Mouse (Mus musculus): ENCODE results near the gene Ncor2. TPM values are rescaled to one million over a fixed set of nuclear protein-coding genes. Genes with fewer than 3 reads are reported as not detected.
A peak's percentile ranks its signal among the peaks of the same experiment; 100 is the strongest.

Ncor2 gene
- polyA plus RNA-seq, 1 experiment from 2014 or later, result 17.0 TPM

DNA sequence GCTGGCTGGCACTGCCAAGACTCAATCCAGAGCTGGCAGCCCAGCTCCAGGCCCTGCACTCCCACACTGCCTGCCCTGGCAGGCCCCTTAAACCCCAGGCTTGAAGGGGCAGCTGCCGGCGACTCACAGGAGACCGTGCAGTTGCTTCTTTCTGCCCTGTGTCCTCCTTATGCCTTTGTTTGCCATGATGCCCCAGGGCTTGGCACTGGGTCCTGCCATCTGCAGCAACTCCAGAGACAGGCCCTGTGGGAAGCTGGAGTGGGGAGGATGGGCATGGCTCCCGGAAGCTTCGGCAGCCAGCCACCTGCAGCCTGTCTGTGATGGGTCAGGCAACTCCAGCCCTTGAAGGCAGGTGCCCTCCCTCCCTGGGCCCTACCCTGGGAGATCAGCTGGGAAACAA lies 24.0 kb downstream of the Ncor2 start:
- no peak overlapping the region for H3K9ac ChIP-seq

DNA sequence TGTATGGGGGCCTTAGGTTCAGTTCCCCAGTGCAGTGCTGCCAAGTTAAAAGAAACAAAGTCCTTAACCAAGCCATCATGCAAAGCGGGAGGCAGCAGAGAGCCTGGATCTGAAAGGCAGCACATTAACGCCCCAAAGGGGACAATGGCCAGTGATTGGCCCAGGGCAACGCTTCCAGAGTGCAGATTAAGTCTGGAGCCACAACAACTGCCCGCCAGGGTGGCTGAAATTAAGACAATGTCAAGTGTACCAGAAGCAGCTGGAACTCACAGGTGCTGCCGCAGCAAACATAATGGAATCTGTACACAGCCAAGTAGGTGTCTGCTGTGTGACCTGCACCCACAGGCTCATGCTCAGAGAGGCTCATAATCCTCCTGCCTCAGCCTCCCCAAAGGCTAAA lies 24.8 kb downstream of the Ncor2 start:
- Histone ChIP-seq H3K27me3 (replicated peaks) (no peaks in the 10 kb centered on the region), H3K9ac (no peak overlapping the region), H3K36me3 (no peaks in the 10 kb centered on the region), H3K4me1 (replicated peaks) (peaks cover 93% of the 10 kb centered on the region), H3K4me3 (no peak overlapping the region), H3K27ac (ENCODE audit: poor library complexity, severe bottlenecking) (0 out of 2 replicates have a peak overlapping the region, but pooled peaks have one; percentile 9), H3K9me3 (replicated peaks) (no peaks in the 10 kb centered on the region), H3K4me2 (no peak overlapping the region)
- ATAC-seq (ENCODE audit: insufficient number of reproducible peaks, low FRiP score), result no peak
- WGBS, result 60% methylated on average over 5 of the region's 5 CpGs

More for the DNA sequence above, 24.0 kb downstream of the Ncor2 start:
- H3K4me2 ChIP-seq, result no peak overlapping the region
- no peak overlapping the region for H3K4me3 ChIP-seq
- H3K36me3 ChIP-seq, result no peaks in the 10 kb centered on the region
- H3K27me3 ChIP-seq (replicated peaks), result no peaks in the 10 kb centered on the region
- no peaks in the 10 kb centered on the region for H3K9me3 ChIP-seq (replicated peaks)
- no peak overlapping the region for H3K27ac ChIP-seq (ENCODE audit: poor library complexity, severe bottlenecking)
- WGBS, result 69% methylated on average over 5 of the region's 5 CpGs
- ATAC-seq (ENCODE audit: insufficient number of reproducible peaks, low FRiP score), result no peak
- peaks cover 93% of the 10 kb centered on the region for H3K4me1 ChIP-seq (replicated peaks)

DNA sequence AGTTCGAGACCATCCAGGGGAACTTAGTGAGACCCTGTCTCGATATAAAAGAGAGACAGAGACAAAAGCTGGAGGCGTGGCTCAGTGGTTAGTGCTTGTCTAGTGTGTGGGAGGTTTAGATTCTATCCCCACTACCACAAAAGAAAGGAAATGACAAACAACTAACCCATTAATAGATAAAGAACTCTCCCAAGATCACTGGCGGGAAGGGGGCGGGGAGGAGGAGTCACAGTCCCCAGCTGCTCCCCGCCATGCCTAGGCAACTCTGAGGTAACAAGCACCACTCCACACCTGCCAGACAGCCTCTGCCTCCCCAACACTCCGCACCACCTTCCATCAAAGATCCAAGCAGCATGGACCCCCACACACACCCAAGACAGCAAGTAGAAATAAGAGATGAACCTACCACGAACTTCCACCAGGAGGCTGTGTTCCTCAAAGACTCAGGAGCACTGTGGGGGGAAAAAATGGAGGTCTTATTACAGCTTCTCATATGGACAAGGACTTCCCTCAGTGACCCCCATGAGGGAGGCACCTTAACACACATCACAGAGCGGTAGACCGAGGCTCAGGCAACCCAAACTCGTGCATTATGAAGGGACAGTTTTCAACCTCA lies 25.7 kb downstream of the Ncor2 start:
- no peak overlapping the region for H3K4me3 ChIP-seq
- H3K9ac ChIP-seq, result no peak overlapping the region
- H3K36me3 ChIP-seq, result no peaks in the 10 kb centered on the region
- H3K4me2 ChIP-seq, result no peak overlapping the region
- no peaks in the 10 kb centered on the region for H3K9me3 ChIP-seq (replicated peaks)
- H3K27me3 ChIP-seq (replicated peaks), result no peaks in the 10 kb centered on the region
- WGBS, result 83% methylated on average over 11 of the region's 11 CpGs
- ATAC-seq (ENCODE audit: insufficient number of reproducible peaks, low FRiP score), result no peak
- peaks cover 93% of the 10 kb centered on the region for H3K4me1 ChIP-seq (replicated peaks)
- peak overlapping the region; percentile 83; the same call in 1 of the 2 replicates for H3K27ac ChIP-seq (ENCODE audit: poor library complexity, severe bottlenecking)

GRCm38 (mm10) chr5:125151872-125152534 lies 27.0 kb downstream of the Ncor2 start:
- no peaks in the 10 kb centered on the region for H3K27me3 ChIP-seq (replicated peaks)
- peaks cover 93% of the 10 kb centered on the region for H3K4me1 ChIP-seq (replicated peaks)
- peak; percentile 33; the same call in 1 of the 2 replicates for ATAC-seq (ENCODE audit: insufficient number of reproducible peaks, low FRiP score)
- peak overlapping the region; percentile 40 for H3K4me2 ChIP-seq
- H3K4me3 ChIP-seq, result no peak overlapping the region
- H3K9ac ChIP-seq, result peak overlapping the region; percentile 44
- H3K27ac ChIP-seq (ENCODE audit: poor library complexity, severe bottlenecking), result peak overlapping the region; percentile 83
- WGBS, result 18% methylated on average over 17 of the region's 17 CpGs
- no peaks in the 10 kb centered on the region for H3K36me3 ChIP-seq
- H3K9me3 ChIP-seq (replicated peaks), result no peaks in the 10 kb centered on the region

GRCm38 (mm10) chr5:125150951-125151564 lies 28.0 kb downstream of the Ncor2 start:
- Histone ChIP-seq H3K27ac (ENCODE audit: poor library complexity, severe bottlenecking) (peak overlapping the region; percentile 83), H3K36me3 (no peaks in the 10 kb centered on the region), H3K4me2 (peak overlapping the region; percentile 40), H3K9ac (peak overlapping the region; percentile 44), H3K27me3 (replicated peaks) (no peaks in the 10 kb centered on the region), H3K4me3 (no peak overlapping the region), H3K9me3 (replicated peaks) (no peaks in the 10 kb centered on the region), H3K4me1 (replicated peaks) (peaks cover 92% of the 10 kb centered on the region)
- WGBS, result 14% methylated on average over 10 of the region's 10 CpGs
- peak; percentile 35 for ATAC-seq (ENCODE audit: insufficient number of reproducible peaks, low FRiP score)

DNA sequence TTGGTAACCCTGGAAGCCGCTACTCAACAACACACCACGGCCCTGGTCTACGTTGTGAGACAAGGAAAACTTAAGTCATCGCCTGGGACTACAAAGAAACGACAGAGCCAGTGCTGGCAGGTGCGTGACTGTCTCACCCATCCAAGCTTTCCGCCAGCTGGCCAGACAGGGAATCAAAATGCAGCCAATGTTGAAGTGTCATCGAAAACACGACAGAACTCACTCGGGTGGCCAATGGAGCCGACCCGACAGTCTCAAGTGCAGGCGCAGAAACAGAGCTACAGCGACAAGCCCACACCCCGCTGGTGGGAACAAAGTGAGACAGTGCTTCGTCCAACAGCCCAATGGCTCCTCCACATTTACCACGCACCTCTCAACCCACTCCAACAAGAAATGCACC lies 29.9 kb downstream of the Ncor2 start:
- H3K9ac ChIP-seq, result peak overlapping the region; percentile 44; the same call in 1 of the 2 replicates
- ATAC-seq (ENCODE audit: insufficient number of reproducible peaks, low FRiP score), result no peak
- H3K4me3 ChIP-seq, result no peak overlapping the region
- 56% methylated on average over 17 of the region's 17 CpGs for WGBS
- H3K4me1 ChIP-seq (replicated peaks), result peaks cover 84% of the 10 kb centered on the region
- no peaks in the 10 kb centered on the region for H3K36me3 ChIP-seq
- H3K4me2 ChIP-seq, result no peak overlapping the region
- 0 out of 2 replicates have a peak overlapping the region, but pooled peaks have one; percentile 6 for H3K27ac ChIP-seq (ENCODE audit: poor library complexity, severe bottlenecking)
- no peaks in the 10 kb centered on the region for H3K9me3 ChIP-seq (replicated peaks)
- no peaks in the 10 kb centered on the region for H3K27me3 ChIP-seq (replicated peaks)

DNA sequence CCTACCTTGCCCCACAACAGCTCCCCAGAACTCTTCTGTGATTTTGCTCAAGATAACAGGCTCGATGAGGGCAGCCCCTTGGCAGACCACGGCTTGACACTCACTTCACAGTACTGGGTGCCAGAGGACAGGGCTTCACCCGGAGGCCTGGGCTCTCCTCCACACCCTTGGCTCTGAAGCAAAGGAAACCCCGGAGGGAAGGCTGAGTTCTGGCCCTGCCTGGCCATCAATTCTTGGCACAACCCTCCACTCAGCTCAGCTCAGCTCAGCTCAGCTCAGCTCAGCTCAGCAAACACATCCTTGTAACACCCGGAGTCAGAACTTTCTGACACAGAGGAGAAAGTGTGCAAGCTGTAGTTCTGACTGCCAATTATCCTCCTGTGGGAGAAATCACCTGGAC lies 30.3 kb downstream of the Ncor2 start:
- Histone ChIP-seq H3K27ac (ENCODE audit: poor library complexity, severe bottlenecking) (peak overlapping the region; percentile 22; the same call in 1 of the 2 replicates), H3K9ac (peak overlapping the region; percentile 44; the same call in 1 of the 2 replicates), H3K4me3 (no peak overlapping the region), H3K4me1 (replicated peaks) (peaks cover 84% of the 10 kb centered on the region), H3K36me3 (no peaks in the 10 kb centered on the region), H3K4me2 (no peak overlapping the region), H3K9me3 (replicated peaks) (no peaks in the 10 kb centered on the region), H3K27me3 (replicated peaks) (no peaks in the 10 kb centered on the region)
- ATAC-seq (ENCODE audit: insufficient number of reproducible peaks, low FRiP score), result no peak
- 25% methylated on average over 5 of the region's 5 CpGs for WGBS

DNA sequence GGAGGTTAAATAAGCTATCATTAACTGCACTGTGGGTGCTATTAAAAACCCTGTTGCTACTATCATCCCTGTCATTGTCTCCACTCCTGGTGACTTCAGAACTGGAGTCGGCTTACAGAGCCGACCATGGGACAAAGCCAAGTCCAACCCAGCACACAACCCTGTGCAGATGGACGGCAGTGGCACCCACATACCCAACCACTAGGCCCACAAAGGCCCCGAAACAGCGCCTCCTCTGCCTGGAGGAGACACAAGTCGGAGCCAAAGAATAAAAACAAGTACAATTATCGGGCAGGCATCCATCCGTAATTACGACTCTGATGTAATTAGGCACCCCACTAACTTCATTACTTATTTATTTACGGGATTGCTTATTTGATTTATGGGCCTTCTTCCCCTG lies 30.8 kb downstream of the Ncor2 start:
- no peak for ATAC-seq (ENCODE audit: insufficient number of reproducible peaks, low FRiP score)
- Histone ChIP-seq H3K27me3 (replicated peaks) (no peaks in the 10 kb centered on the region), H3K4me1 (replicated peaks) (peaks cover 84% of the 10 kb centered on the region), H3K4me2 (no peak overlapping the region), H3K9ac (no peak overlapping the region), H3K4me3 (no peak overlapping the region), H3K9me3 (replicated peaks) (no peaks in the 10 kb centered on the region), H3K27ac (ENCODE audit: poor library complexity, severe bottlenecking) (0 out of 2 replicates have a peak overlapping the region, but pooled peaks have one; percentile 22), H3K36me3 (no peaks in the 10 kb centered on the region)
- WGBS, result 73% methylated on average over 10 of the region's 10 CpGs

DNA sequence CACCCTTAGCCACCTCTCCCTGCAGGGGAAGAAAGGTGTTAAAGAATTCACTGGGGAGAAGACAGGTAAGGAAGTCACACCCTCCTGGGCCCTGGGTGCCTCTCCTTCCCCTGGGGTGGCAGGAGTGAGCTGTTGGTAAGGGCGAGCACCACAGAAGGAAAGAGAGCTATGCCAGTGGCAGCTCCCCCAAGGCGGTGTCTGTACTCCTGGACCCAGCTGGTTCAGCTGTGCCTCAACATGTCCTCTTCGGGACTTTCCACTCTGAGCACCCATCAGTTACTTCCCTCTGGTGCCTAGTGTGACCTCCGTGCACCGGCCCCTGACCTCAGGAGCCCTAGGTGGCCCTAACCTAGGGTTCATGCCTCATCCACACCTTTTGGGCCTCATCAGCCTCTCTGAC lies 31.9 kb downstream of the Ncor2 start:
- no peaks in the 10 kb centered on the region for H3K9me3 ChIP-seq (replicated peaks)
- no peak for ATAC-seq (ENCODE audit: insufficient number of reproducible peaks, low FRiP score)
- H3K27me3 ChIP-seq (replicated peaks), result no peaks in the 10 kb centered on the region
- H3K36me3 ChIP-seq, result no peaks in the 10 kb centered on the region
- H3K27ac ChIP-seq (ENCODE audit: poor library complexity, severe bottlenecking), result 0 out of 2 replicates have a peak overlapping the region, but pooled peaks have one; percentile 28
- no peak overlapping the region for H3K4me3 ChIP-seq
- peaks cover 84% of the 10 kb centered on the region for H3K4me1 ChIP-seq (replicated peaks)
- no peak overlapping the region for H3K9ac ChIP-seq
- no peak overlapping the region for H3K4me2 ChIP-seq
- WGBS, result 84% methylated on average over 5 of the region's 5 CpGs

DNA sequence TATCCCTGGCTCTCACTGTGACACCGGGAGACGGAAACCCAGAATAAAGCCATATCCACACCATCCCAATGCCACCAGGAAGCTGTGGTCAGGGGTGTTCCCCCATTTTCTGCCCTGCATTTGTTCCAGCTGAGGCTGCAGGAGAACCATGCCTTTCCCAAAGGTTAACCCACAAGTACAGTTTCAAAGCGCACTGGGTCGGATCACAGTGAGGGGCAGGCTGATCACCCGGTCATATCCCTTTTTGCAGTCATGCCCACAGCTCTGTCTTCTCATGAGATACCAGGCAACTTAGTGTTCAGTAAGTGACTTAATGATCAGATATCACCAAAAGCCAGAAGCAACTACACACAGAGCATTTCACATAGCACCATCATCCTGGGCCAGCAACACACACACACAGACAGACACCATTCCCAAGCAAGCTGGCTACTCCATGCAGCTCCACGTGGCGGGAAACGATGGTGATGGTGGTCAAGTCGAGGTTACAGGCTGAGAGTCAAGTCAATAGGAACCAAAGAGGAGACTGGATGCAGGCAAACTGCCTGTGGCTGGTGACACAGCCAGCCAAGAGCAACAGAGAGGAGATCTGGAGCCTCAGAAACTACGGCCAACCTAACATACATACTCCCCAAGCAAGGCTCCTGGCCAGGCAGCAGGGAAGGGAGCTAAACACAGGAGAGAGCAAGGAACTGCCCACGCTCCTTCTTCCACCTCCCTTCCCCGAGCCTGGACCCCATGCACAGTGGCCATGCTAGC lies 35.7 kb downstream of the Ncor2 start:
- no peaks in the 10 kb centered on the region for H3K36me3 ChIP-seq
- 79% methylated on average over 12 of the region's 12 CpGs for WGBS
- ATAC-seq (ENCODE audit: insufficient number of reproducible peaks, low FRiP score), result no peak
- H3K27ac ChIP-seq (ENCODE audit: poor library complexity, severe bottlenecking), result 0 out of 2 replicates have a peak overlapping the region, but pooled peaks have one; percentile 1
- H3K9ac ChIP-seq, result no peak overlapping the region
- H3K4me3 ChIP-seq, result no peak overlapping the region
- no peaks in the 10 kb centered on the region for H3K9me3 ChIP-seq (replicated peaks)
- H3K4me1 ChIP-seq (replicated peaks), result peaks cover 85% of the 10 kb centered on the region
- no peaks in the 10 kb centered on the region for H3K27me3 ChIP-seq (replicated peaks)
- no peak overlapping the region for H3K4me2 ChIP-seq

- 47% methylated on average over 5 of the region's 5 CpGs for WGBS
- no peak overlapping the region for H3K9ac ChIP-seq
Observed at GRCm38 (mm10) chr5:125141916-125142315, 37.1 kb downstream of the Ncor2 start.

More at GRCm38 (mm10) chr5:125141916-125142315, 37.1 kb downstream of the Ncor2 start:
- H3K9me3 ChIP-seq (replicated peaks), result no peaks in the 10 kb centered on the region
- H3K27ac ChIP-seq (ENCODE audit: poor library complexity, severe bottlenecking), result peak overlapping the region; percentile 99
- no peaks in the 10 kb centered on the region for H3K36me3 ChIP-seq
- H3K4me1 ChIP-seq (replicated peaks), result peaks cover 85% of the 10 kb centered on the region
- peak overlapping the region; percentile 87 for H3K4me2 ChIP-seq
- no peak for ATAC-seq (ENCODE audit: insufficient number of reproducible peaks, low FRiP score)
- no peaks in the 10 kb centered on the region for H3K27me3 ChIP-seq (replicated peaks)
- H3K4me3 ChIP-seq, result no peak overlapping the region
